Mouse (Mus musculus): ENCODE data around the gene Chd2.
A peak's percentile ranks its signal among the peaks of the same experiment; 100 is the strongest.

Chd2 gene

GRCm38 (mm10) chr7:73564131-73564530 is 22.5 kb upstream of the Chd2 start:
- DNase-seq (ENCODE audit: extremely low spot score, low spot score) = no peak

GRCm38 (mm10) chr7:73561492-73562055 is 19.9 kb upstream of the Chd2 start:
- DNase-seq (ENCODE audit: extremely low spot score, low spot score) = no peak

DNA sequence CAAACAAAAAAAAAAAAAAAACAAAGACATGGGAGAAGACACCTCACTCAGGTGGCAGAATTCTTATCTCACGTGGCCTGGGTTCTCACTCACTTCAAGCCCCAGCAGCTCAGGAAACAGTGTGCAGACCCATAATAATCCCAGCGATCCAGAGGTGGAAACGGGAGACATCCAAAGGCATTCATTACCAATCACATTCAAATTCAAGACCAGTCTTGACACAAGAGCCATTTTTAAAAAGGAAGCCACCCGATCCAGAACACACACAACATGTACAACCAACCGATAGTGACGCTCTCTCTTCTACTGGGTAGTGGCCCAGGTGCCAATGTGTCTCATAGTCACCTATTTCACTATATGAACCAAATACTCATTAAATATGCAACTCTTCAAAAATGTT is 19.2 kb upstream of the Chd2 start:
- no peak for DNase-seq (ENCODE audit: extremely low spot score, low spot score)

DNA sequence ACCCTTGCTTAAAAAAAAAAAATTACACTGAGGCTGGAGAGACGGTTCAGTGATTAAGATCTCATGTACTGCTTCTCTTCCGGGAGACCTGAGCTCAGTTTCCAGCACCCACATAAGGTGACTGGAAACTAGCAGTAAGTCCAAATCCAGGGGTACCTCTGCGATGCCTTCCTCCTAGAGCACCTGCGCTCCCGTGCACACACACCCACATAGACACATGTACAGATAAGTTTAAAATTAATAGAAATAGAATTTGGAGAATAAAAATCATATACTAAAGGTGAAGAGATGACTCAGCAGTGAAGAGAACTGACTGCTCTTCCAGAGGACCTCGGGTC is 18.2 kb upstream of the Chd2 start:
- DNase-seq (ENCODE audit: extremely low spot score, low spot score) = no peak

DNA sequence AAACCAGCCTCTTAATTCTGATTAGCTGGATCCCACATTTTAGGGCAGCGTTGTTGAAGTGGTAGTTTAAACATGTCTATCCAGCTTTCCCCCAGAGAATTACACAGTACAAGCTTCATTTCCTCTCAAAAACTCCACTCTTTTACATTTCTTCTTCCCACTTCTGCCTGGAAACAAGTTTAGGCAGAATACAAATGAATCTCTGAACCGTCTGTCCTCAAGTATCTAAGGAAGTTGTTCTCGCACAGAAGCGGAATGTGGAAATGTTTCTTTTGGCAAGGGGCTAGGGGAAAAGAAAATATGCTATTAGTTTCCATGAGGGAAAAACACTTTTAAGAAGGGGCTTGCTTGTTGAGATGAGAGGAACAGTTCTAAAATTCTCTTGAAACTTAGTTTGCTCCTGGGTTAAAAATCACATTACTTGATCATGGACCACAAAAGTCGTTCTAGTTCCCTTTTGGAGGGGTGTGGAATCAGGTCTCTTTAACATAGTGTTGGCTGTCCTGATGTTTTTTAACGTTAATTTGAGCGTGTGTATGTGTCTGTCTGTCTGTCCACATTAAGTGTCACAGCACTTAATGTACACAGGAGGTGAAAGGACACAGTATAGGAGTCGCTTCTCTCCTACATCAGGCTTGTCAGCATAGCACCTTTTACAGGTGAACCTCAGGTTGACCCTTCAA is 17.7 kb upstream of the Chd2 start:
- no peak for DNase-seq (ENCODE audit: extremely low spot score, low spot score)

- DNase-seq (ENCODE audit: extremely low spot score, low spot score) = peak; percentile 99
Measured at GRCm38 (mm10) chr7:73558293-73559169, 16.9 kb upstream of the Chd2 start.

- DNase-seq (ENCODE audit: extremely low spot score, low spot score) = no peak
Measured at GRCm38 (mm10) chr7:73557671-73558265, 16.1 kb upstream of the Chd2 start.

- no peak for DNase-seq (ENCODE audit: extremely low spot score, low spot score)
Measured at GRCm38 (mm10) chr7:73556688-73557667, 15.3 kb upstream of the Chd2 start.

GRCm38 (mm10) chr7:73555918-73556580 is 14.4 kb upstream of the Chd2 start:
- no peak for DNase-seq (ENCODE audit: extremely low spot score, low spot score)

GRCm38 (mm10) chr7:73554849-73555248 is 13.2 kb upstream of the Chd2 start:
- DNase-seq (ENCODE audit: extremely low spot score, low spot score) = no peak

- no peak for DNase-seq (ENCODE audit: extremely low spot score, low spot score)
Measured at GRCm38 (mm10) chr7:73553160-73553559, 11.5 kb upstream of the Chd2 start.

- no peak for DNase-seq (ENCODE audit: extremely low spot score, low spot score)
Measured at GRCm38 (mm10) chr7:73552054-73552750, 10.6 kb upstream of the Chd2 start.

DNA sequence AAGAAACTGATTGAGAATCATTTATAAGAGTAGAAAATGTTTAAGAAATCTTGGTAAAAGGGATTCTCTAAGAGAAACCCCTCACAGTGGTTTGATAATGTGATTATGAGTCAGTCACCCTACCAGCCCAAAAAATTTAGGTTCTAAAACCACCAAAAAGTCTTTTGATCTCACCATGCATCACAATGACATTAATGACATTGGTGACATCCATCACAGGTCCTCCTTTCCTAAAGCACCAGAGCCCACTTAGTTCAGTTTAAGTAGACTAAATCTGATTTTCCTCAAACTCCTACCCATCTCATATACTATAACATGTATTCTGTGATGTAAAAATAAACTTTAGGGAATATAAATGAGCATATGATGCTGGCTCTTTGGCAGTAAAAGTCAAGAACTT is 9.7 kb upstream of the Chd2 start:
- no peak for DNase-seq (ENCODE audit: extremely low spot score, low spot score)

DNA sequence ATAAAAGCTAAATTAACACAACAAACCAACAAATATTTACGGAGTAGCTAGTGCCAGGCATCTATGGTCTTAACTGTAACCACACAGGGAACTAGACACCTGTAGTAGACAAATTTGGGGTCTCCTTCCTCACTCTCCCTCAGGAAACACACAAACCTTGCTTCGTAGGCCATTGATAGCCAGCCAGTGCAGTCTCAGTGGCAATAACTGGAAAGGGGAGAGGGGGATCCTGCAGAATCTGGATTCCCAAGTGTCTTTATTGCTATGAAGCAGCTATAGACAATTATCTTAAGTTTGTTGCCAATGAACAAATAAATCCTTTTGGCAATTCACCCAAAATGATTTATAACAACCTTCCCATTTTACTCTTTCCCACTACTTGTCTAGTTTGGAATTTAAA is 6.4 kb upstream of the Chd2 start:
- DNase-seq (ENCODE audit: extremely low spot score, low spot score) = no peak

GRCm38 (mm10) chr7:73546561-73547510 is 5.2 kb upstream of the Chd2 start:
- no peak for DNase-seq (ENCODE audit: extremely low spot score, low spot score)

DNA sequence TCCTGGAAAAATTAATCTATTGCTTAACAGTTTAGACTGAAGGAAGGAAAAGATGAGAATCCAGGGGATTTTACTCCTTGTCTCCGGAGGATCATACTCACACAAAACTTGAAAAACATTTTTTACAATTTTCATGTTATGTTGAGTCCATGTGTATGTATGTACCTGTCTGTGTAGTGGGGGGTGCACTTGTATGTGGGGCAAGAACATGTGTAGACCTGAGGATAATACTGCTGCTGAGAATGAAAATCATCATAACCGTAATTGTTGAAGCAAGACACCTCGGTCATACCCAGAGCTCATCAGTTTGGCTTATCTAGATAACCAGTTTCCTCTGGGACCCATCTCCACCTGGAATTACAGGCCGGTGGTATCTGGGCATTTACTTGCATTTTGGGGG is 3.4 kb upstream of the Chd2 start:
- no peak for DNase-seq (ENCODE audit: extremely low spot score, low spot score)

DNA sequence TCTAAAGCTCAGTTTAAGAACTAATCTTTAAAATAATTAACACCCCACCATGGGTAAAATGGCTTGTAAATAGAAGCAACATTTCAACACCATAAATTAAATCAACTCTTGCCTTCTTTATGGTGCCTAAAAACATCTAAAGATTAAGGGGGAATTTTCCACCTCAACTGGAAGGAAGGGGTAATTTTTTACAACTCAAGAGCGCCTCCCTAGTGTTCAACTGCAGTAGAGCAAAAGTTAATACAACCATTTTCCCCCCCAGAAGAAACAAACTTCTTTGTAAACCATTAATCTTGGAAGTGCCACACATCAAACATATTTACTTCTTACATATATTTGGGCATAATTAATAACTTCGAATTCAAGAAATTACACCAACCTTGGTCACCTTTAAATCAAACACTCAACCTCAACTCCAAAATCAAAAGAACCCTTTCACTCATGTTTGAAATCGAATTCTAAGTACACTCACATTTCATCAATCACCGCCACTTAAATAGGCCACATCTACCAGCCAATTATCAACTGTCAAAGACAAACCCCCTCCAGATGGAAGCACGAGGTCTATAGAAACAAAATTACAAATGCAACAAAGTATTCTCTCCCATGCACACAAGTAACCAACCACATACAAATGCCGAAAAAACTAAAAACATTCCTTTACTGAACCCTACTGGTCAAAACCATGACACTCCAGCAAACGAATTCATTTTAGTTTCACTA is 662 bp upstream of the Chd2 start:
- peak; percentile 12 for DNase-seq (ENCODE audit: extremely low spot score, low spot score)

DNA sequence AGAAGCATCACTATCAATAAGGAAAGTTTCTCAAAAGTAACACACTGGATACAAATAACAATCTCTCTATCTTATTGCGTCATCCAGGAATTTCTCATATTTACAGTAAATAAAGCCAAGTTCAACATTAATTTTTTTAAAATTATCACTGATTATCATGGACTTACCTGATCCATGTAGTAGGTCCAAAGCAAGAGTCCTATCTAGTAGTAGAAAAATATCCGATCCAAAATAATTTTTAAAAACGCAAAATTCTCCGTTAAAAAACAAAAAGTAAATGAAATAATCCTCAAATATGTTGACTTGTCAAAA is 595 bp downstream of the Chd2 start:
- DNase-seq (ENCODE audit: extremely low spot score, low spot score) = no peak
